Mouse (Mus musculus): ENCODE data around the gene Mdm2. TPM values are rescaled to one million over a fixed set of nuclear protein-coding genes. Genes with fewer than 3 reads are reported as not detected.

Mdm2 gene
- polyA plus RNA-seq, 1 experiment, result 2.1 TPM

DNA sequence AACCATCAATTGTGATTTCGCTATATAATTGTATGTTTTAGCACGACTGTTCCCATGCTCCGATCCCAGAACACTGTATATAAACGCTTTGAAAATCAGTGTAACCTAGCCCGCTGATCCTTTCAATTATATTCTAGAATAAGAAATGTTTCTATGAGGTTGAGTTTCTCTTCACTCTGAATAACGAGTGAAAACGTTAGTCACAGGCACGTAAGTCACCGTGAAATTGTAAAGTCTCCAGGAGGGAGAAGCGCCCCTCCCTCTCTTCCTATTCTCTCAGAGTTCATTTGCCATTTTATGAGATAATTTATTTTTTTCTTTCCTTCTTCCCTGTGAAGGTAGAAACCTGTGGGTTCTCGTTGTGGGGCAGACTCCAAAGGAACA is 51.1 kb downstream of the Mdm2 start:
- TF ChIP-seq TAL1 (IDR thresholded peaks at IDR 0.05; ENCODE audit: low read length), result no peak
- TF ChIP-seq GATA1 (IDR thresholded peaks at IDR 0.05; ENCODE audit: low read length), result no peak
- Histone ChIP-seq H3K36me3 (ENCODE audit: control insufficient read depth) (no peaks in the 10 kb centered on the region), H3K27me3 (ENCODE audit: control insufficient read depth) (no peaks in the 10 kb centered on the region), H3K9me3 (ENCODE audit: control insufficient read depth, low read length) (no peaks in the 10 kb centered on the region), H3K4me3 (replicated peaks) (no peak overlapping the region), H3K4me1 (ENCODE audit: control insufficient read depth) (no peaks in the 10 kb centered on the region)

GRCm38 (mm10) chr10:117658522-117659429 is 51.8 kb downstream of the Mdm2 start:
- Histone ChIP-seq H3K36me3 (ENCODE audit: control insufficient read depth) (no peaks in the 10 kb centered on the region), H3K4me3 (replicated peaks) (no peak overlapping the region), H3K27me3 (ENCODE audit: control insufficient read depth) (no peaks in the 10 kb centered on the region), H3K4me1 (ENCODE audit: control insufficient read depth) (no peaks in the 10 kb centered on the region), H3K9me3 (ENCODE audit: control insufficient read depth, low read length) (no peaks in the 10 kb centered on the region)
- TF ChIP-seq TAL1 (IDR thresholded peaks at IDR 0.05; ENCODE audit: low read length) (no peak), GATA1 (IDR thresholded peaks at IDR 0.05; ENCODE audit: low read length) (no peak)

DNA sequence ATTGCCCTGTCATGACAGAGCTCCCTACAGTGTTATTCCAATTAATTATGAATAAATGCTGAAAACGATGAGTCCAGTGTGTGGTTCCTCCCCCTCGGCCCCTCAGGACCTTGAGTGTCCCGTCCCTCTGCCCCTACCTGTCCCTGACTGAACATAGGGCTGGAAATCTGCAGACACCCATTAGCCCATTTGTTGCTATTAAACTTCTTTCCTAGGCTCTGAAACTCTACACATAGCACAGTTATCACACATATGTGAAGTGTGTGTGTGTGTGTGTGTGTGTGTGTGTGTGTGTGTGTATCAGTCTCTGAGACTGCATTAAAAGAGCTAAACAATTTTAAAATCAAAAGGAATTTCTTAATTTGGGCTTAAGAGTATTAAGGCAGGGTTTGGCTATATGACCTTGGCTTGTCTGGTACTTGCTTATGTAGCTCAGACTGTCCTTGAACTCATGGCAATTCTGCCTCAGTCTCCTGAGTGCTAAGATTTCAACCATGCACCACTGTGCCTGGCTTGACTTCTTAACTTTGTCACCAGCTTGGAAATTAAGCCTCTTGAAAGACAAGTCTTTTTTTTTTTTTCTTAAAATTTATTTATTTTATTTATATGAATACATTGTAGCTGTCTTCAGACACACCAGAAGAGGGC is 52.8 kb downstream of the Mdm2 start:
- H3K9me3 ChIP-seq (ENCODE audit: control insufficient read depth, low read length), result no peaks in the 10 kb centered on the region
- TF ChIP-seq TAL1 (IDR thresholded peaks at IDR 0.05; ENCODE audit: low read length) (no peak), GATA1 (IDR thresholded peaks at IDR 0.05; ENCODE audit: low read length) (no peak)
- no peaks in the 10 kb centered on the region for H3K27me3 ChIP-seq (ENCODE audit: control insufficient read depth)
- no peaks in the 10 kb centered on the region for H3K36me3 ChIP-seq (ENCODE audit: control insufficient read depth)
- no peak overlapping the region for H3K4me3 ChIP-seq (replicated peaks)
- no peaks in the 10 kb centered on the region for H3K4me1 ChIP-seq (ENCODE audit: control insufficient read depth)

DNA sequence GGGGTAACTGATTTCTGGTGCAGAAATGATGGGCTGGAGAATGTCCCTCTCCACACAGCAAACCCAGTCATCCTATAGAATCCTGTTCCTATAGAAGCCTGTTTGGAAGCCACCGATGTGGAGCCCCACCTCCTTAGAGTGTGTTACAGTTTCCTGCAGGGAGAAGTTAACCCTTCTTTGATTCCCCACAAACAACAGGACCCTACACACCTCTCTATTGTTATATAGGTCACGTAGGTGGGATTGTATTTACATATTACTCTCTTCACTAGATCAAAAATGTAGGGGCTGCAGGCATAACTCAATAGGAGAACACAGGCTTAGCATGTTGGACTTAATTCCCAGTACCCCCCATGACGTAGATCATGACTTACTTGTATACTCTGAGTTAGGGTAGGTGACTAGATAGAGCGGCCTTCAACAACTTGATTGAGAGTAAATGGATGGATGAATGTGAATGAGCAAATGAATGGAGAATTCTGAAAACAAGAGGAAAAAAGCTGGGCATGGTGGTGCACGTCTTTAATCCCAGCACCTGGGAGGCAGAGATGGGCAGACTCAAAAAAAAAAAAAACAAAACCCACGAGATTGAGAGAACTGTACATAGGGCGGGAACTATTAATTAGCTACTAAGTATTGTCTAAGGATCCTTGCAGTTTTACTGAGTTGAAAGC is 53.4 kb downstream of the Mdm2 start:
- Histone ChIP-seq H3K4me1 (ENCODE audit: control insufficient read depth) (no peaks in the 10 kb centered on the region), H3K9me3 (ENCODE audit: control insufficient read depth, low read length) (no peaks in the 10 kb centered on the region), H3K36me3 (ENCODE audit: control insufficient read depth) (no peaks in the 10 kb centered on the region), H3K27me3 (ENCODE audit: control insufficient read depth) (no peaks in the 10 kb centered on the region), H3K4me3 (replicated peaks) (no peak overlapping the region)
- no peak for TF ChIP-seq TAL1 (IDR thresholded peaks at IDR 0.05; ENCODE audit: low read length)
- TF ChIP-seq GATA1 (IDR thresholded peaks at IDR 0.05; ENCODE audit: low read length), result no peak

GRCm38 (mm10) chr10:117656662-117656962 is 53.9 kb downstream of the Mdm2 start:
- no peak overlapping the region for H3K4me3 ChIP-seq (replicated peaks)
- H3K36me3 ChIP-seq (ENCODE audit: control insufficient read depth), result no peaks in the 10 kb centered on the region
- H3K4me1 ChIP-seq (ENCODE audit: control insufficient read depth), result no peaks in the 10 kb centered on the region
- no peaks in the 10 kb centered on the region for H3K27me3 ChIP-seq (ENCODE audit: control insufficient read depth)
- no peak for TF ChIP-seq GATA1 (IDR thresholded peaks at IDR 0.05; ENCODE audit: low read length)
- TF ChIP-seq TAL1 (IDR thresholded peaks at IDR 0.05; ENCODE audit: low read length), result no peak
- H3K9me3 ChIP-seq (ENCODE audit: control insufficient read depth, low read length), result no peaks in the 10 kb centered on the region

DNA sequence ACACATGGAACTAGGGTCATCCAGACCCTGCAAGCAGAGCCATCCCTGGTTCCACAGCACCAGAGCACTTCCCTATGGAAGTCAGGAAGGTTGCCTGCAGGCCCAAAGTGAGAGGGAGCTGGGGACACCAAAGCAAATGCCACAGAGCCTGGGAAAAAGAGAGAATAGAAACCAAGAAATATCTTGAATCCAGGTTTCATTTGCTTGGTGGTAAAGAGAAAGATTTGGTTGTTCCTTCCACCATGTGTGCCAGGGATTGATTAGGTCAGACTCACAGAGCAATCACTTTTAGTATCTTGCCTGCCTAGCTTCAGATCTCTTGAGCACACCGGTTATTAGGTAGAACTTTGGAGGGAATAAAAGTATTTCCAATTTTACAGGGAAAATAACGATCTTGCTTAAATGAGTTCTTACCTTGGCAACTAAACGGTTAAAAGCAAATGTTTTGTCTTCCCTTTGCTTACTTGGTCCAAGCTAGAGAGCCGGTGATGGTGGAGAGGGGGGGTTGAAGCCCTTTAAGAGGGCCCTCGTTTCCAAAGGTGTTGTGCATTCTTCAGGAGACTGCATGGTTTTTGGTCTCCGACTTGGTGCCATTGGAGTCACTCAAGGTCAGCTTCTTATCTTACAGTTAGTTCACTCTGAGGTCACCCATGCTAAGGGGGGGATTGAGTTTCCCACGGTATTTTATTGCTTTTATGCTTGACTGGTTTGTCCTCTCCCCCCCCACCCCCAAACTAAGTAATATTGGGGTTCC is 54.5 kb downstream of the Mdm2 start:
- no peak overlapping the region for H3K4me3 ChIP-seq (replicated peaks)
- TF ChIP-seq GATA1 (IDR thresholded peaks at IDR 0.05; ENCODE audit: low read length), result no peak
- no peak for TF ChIP-seq TAL1 (IDR thresholded peaks at IDR 0.05; ENCODE audit: low read length)
- H3K36me3 ChIP-seq (ENCODE audit: control insufficient read depth), result no peaks in the 10 kb centered on the region
- H3K4me1 ChIP-seq (ENCODE audit: control insufficient read depth), result no peaks in the 10 kb centered on the region
- H3K27me3 ChIP-seq (ENCODE audit: control insufficient read depth), result no peaks in the 10 kb centered on the region
- no peaks in the 10 kb centered on the region for H3K9me3 ChIP-seq (ENCODE audit: control insufficient read depth, low read length)

DNA sequence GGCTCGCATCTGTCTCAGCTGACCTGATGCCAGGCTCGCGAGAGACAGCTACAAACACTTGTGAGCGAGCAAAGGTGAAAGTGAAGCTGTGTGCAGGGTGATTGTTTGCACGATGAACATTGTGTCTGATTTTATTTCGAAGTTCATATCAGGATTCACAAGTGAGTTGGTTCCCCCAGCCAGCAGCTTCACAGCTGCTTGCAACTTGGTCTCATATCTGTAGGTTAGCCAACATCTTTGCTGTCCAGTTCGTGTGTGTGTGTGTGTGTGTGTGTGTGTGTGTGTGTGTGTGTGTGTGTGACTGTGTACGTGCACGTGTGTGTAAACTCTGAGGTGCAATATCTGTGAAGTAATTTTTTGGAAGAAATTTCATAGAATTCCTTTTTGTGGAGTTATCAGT is 55.1 kb downstream of the Mdm2 start:
- H3K4me3 ChIP-seq (replicated peaks), result no peak overlapping the region
- H3K27me3 ChIP-seq (ENCODE audit: control insufficient read depth), result no peaks in the 10 kb centered on the region
- no peaks in the 10 kb centered on the region for H3K36me3 ChIP-seq (ENCODE audit: control insufficient read depth)
- H3K9me3 ChIP-seq (ENCODE audit: control insufficient read depth, low read length), result no peaks in the 10 kb centered on the region
- no peak for TF ChIP-seq GATA1 (IDR thresholded peaks at IDR 0.05; ENCODE audit: low read length)
- no peak for TF ChIP-seq TAL1 (IDR thresholded peaks at IDR 0.05; ENCODE audit: low read length)
- H3K4me1 ChIP-seq (ENCODE audit: control insufficient read depth), result no peaks in the 10 kb centered on the region

GRCm38 (mm10) chr10:117654576-117655123 is 55.9 kb downstream of the Mdm2 start:
- TF ChIP-seq TAL1 (IDR thresholded peaks at IDR 0.05; ENCODE audit: low read length) (no peak), GATA1 (IDR thresholded peaks at IDR 0.05; ENCODE audit: low read length) (no peak)
- H3K4me1 ChIP-seq (ENCODE audit: control insufficient read depth), result no peaks in the 10 kb centered on the region

More at GRCm38 (mm10) chr10:117654576-117655123, 55.9 kb downstream of the Mdm2 start:
- H3K36me3 ChIP-seq (ENCODE audit: control insufficient read depth), result no peaks in the 10 kb centered on the region
- no peaks in the 10 kb centered on the region for H3K27me3 ChIP-seq (ENCODE audit: control insufficient read depth)
- no peak overlapping the region for H3K4me3 ChIP-seq (replicated peaks)
- no peaks in the 10 kb centered on the region for H3K9me3 ChIP-seq (ENCODE audit: control insufficient read depth, low read length)

Data from erythroblast, embryonic 14.5 days (primary cell).